Mouse (Mus musculus) cerebellum, postnatal 10 days (tissue): ENCODE measurements at regions not wholly inside any gene's neighbourhood (a gene's known extent, or its start where the extent isn't known, plus 50 kb on each side); places are given as distances from the start of the nearest gene placed in this dataset.

Experiments used
- DNase-seq, 2 experiments: peaks; one replicate each; pipeline ENCODE4 v3.0.0; 2021; ENCODE audit warnings: mixed read lengths in 2 of 2

DNA sequence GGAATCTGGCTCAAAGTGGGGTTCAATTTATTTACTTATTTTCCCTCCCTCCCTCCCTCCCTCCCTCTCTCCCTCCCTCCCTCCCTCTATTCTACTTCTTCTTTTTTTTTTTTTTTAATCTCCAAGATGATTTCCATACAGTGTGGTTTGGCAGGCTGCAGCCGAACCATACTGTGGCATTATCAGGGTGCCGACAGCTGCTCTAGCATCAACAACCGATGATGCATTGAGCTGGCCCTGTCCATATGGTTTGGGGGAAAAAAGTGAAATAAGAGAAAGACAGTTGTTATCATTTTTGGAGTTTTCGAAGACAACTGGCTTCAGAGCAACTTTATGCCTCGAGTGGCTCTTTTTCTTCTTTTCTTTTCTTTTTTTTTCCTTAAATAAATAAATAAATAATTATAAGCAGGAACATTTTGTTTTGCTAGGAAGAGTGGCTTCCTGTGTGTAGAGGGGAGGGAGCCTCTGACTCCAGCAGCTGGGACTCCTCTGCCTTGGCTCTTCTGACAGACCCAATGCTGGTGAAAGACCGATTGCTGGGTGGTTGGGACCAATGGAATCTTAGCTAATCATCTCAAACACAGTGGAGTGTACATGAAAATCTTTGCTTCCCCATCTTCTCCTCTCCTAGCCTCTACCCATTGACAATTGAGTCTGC lies 190.1 kb upstream of the Maf start:
- DNase-seq: no peak

DNA sequence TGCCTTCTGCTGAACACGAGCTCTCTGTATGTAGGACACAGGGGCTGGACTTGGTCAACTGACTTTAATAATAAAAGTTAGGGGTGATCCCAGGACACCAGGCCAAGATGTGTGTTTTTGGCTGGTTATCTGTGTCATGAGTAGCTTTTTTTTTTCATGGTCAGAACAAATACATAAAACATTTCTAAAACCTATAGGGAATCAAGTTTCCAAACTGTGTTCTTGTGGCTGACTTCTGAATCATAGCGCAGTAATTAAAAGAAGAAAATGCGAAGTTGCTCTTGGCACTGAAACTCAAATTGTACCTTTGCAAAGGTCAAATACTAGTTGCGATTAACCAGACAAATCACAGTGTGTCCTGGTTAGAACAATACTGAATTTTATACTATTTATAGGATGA lies 189.5 kb upstream of the Maf start:
- DNase-seq: no peak

DNA sequence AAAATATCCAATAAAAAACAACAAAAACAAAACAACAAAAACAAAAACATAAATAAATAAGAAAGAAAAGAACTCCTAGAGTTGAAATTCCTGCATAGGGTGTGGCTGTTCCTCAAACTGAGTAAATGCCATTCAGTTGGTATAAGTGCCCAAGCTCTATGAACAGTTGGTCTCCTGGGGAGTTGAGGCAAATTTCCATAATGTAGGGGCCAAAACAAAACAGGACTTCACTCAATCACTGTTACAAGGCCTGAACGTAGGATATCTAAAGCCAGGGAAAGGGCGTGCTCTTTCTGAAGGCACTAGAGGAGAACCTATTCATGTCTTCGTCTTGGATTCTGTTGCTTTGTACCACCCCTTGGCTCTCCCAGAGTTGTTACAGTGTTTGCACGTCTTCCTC lies 188.5 kb upstream of the Maf start:
- DNase-seq: no peak

DNA sequence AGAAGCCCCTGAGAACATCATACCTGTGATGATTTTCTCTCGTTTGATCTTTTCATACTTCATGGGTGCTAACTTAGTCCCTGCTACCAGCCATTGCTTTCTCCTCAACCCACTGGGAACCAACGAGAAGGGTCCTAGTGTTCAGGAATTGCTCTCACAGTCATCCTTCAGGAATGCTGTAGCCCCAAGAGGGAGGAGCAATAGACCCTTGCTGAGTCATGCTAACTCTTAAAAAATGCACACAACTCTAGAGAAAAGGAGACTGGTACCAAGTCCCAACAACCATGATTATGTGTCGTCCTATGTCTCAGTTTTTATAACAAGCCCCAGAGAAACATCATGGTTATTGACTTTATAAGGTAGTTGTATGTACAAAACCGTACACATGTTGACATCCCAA lies 180.7 kb upstream of the Maf start:
- DNase-seq: no peak

DNA sequence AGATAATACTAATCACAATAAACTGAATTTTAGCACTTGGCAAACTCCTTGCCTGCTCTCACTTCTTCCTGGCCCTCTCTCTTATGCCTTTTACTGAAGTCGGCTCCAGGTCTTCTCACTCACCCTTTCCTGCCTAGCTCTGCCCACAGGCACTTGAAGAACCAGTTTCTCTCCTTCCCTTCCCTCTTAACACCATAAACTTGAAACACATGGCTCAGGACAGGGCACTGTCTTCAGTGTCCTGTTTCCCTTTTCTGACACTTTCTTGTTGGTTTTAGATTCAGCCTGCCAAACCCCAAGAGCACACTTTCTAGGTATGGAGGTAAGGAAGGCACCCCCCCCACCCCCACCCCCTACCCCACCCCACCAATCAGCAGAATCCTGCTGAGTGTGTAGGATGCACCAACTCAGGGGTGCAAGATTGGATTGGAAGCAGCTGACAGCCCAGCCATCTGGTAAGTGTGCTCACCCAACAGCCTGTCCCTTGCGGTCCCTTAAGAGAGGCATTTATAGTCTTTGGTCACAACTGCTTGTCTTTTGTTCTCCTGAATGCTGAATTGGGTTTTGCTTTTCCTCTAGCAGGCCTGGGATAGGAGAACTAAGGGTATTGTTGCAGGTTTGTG lies 177.6 kb upstream of the Maf start:
- DNase-seq: peak in 1 of 2 experiments; percentile 23

DNA sequence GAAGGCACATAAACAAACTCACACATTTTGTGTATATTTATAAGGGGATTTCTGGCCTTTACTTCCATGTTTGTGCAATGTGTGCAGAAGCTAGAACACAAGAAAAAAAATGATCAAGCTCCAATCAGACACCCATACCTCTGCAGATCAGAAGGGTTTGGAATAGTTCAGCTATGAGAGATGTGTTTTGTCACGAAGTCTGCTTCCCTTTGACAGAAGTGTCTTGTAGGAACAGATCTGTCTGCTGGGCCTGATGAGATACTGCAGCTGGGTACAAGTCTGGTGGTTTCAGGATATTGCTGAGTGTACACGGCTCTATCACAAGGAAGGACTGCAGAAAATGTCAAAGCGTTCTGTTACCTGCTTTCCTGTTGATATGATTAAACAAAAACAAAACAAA lies 176.2 kb upstream of the Maf start:
- no peak for DNase-seq

DNA sequence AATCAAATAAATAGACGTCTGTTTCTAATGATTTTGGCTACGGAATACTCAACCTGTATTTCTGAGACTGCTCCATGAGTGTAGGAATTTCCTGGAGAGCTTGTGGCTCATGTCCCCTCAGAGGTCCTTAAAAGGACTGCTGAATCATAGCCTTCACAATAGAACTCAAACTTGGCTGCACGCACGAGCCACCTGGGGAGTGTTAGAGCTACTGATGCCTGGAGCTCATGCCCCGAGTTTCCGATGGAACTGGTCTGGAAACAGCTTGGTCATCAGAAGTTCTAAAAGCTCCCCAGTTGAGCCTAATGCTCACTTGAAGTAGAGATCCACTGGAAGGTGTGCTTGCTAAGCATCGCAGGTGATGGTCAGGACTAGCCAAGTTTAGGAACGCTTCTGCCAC lies 174.3 kb upstream of the Maf start:
- DNase-seq: no peak

DNA sequence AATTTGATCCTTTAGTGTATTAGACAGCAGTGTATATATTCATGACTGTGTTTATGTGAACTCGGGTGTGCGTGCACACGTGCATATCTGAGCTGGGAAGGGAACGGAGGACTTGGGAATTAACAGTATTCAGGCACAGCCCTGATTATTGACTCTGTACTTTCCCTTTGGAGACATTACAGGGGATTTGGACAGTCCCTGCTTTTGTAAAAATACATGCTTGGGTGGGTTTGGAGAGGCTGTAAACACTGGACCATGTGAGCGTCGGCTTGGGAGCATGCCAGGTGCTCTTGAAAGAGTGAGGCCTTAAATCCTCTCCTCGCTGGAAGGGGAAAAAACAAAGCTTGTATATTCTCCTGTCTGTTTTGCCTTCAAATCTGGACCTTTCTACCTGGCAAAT lies 167.2 kb upstream of the Maf start:
- DNase-seq: peak; percentile 54 to 67

DNA sequence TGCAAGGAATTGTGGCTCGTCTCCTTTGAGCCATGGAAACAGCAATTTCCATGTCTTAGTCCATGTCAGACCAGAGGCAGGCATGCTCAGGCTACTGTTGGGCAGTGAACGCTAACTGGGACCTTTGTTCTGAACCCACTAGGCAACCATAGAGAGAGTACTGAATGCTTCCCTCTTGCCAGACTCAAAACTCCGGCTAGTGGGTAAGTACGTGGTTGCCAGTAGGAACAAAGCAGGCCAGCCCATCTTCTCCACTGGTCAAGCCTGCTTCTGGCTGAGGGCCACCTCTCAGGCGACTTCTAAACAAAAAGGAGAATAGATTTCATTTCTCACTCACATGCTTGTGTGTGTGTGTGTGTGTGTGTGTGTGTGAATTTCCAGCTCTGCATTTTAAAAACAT lies 163.8 kb upstream of the Maf start:
- DNase-seq: peak; percentile 45 to 65

DNA sequence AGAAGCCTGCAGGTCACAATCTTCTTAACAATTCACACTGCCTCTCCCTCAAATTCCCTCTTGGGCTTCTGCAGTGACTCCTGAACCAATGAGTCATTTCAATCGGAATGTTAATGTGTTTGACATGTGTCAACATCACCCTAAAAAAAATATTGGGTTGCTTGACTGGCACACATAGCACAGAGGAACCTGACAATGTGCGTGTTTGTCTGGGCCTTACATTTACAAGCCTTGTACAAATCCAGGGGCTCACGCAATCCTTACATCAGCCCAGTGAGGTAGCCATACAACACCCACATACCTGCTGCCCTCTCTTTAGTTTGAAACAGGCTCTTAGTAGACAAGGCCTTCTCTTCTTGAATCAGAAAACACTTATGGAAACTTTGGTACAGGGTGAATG lies 153.8 kb upstream of the Maf start:
- DNase-seq: no peak

DNA sequence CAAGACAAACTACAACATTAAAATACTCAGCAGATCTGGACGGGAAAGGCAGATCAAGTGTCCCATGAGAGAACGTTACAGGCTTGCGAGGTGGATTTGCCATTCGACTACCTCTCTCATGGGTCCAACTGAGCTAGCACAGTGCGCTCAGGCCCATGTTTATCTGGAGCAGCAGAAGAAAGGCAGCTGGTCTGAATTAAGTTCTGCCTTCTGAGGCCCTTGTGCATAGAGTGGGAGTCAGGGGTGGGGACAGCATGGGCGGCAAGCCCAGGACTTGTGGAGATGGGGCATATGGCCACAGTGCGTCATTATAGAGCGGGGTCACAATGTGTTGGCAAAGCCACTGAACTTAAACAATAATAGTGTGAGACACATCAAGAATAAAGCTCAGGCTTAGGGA lies 151.8 kb upstream of the Maf start:
- peak; percentile 27 to 58 for DNase-seq

DNA sequence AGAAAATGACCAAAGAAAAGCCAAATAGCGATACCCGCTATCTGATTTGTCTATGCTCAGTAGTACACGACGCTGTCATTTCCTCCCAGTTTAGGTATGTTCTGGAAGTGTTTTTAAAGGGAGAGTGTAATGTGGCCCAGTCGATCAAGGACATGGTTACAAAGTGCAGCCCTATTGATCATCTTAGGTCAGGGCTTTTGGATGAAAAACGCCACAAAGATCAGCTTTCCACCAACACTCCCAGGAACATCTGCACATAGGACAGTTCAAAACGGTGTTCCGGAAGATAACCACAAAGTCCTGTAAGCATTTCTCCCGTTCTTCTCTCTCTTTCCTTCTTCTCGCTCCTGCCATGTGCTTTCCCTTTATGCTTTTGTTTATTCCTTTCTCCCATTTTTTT lies 149.2 kb upstream of the Maf start:
- no peak for DNase-seq

DNA sequence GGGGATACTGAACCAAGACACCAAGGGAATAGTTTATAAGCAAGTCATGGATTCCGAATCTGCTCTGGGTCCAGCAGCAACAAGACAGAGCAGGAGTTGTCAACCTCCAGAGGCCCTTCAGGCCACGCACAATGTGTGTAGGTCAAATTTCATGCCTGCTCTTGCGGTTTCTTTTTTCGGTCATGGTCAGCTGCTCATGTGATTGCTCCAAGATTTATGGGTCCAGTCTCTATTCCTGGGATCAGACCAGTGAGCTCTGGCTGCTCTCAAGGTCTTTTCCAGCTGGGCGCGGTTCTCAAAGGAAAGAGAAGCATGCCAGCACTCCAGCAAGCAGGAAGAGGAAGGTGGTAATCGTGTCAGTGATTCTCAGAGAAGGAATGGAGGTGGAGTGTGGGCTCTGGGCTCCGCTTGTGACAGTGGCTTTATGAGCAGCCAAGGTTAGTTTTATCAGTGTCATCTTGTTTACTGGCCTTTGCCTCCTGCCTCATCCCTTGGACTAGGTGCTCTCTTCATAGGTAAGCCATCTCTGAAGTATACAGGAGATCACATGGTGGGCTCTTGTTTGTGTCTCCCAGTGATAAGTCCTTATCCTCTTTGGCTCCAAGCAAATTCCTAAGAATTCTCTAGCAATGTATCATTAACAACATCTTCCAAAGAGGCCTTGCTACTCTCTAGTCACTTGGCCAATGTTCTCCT lies 148.5 kb upstream of the Maf start:
- DNase-seq: no peak

DNA sequence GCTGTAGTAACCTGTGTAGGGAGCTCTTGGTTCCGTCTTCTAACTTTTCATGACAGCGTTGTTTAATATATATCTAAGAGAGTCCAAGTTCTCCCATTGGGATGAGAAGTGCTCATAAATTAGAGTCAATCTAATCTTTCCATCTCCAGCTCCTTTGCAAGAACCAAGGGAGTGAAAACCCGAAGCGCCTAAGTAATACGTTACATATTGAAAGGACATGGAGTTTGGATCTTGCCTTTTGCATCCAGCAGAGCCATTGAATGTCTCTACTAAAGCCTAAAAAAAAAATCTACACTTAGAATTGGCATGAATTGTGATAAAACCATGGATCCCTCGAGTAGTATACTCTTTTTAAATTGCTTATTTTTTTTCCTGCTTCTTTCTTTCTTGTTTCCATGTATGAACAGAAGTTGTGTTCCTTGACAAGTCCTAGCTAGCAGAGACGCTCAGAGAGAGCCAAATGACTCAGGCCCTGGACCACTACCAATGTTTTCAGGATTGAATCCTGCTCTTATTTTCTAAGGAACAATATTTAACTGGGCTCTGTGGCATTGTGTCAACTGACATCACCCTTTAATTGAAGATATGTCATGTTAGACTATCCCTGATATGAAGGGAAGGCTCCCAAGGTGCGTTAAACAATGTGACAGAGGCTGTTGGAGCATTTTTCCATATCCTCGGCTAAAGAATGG lies 146.8 kb upstream of the Maf start:
- DNase-seq: no peak

DNA sequence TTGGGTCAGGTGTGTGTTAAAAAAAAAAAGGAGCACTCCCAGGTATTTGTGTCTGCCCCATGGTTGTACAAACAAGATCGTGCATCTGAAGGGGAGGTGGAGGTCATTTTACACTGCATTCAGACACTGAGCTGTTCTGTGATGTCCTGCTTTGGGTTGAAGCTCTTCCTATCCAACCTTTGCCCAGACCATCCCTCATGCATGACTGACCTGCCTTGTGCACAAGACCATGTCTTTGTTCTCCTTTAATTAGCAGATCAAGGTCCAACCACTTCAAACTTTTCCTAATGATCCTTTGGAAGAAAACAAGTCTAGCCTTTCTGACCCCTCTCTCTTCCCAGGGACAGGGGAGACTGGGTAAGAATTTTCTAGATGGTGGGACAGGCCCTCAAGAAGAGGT lies 143.0 kb upstream of the Maf start:
- DNase-seq: no peak

DNA sequence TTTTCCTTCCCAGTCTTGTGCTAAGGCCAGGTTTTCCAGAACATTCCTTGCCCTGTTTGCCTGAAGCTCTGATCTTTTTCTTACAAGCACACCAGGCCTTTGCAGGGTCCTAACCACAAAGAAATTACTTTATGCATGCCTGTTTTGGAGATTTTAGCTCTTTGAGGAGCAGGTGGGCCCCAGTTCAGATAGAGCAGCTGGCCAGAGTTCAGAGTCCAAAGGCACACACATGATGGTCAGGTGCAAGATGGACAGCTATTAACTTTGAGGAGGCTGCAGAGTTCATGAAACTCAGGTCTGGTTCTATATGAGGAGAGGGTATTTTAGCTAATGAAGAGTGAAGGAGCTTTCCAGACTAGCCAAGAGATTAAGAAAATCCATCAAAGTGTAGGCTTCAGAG lies 125.8 kb upstream of the Maf start:
- DNase-seq: no peak

DNA sequence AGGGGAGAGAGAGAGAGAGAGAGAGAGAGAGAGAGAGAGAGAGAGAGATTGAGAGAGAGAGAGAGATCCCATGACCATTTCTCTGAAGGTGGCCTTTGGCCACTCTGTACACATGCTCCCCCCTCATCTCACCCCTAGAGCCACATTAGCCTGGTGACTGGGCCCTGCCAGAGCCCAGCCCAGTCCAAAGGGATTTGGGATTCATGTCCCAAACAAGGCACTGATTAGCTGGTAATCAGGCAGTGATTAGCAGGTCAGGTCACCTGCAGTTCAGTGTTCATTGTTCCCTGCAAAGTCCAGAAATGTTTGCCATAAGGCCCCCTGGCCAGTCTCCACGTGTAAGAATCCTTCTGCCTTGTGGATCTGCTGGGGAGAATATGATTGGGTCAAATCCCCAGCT lies 124.1 kb upstream of the Maf start:
- DNase-seq: no peak

DNA sequence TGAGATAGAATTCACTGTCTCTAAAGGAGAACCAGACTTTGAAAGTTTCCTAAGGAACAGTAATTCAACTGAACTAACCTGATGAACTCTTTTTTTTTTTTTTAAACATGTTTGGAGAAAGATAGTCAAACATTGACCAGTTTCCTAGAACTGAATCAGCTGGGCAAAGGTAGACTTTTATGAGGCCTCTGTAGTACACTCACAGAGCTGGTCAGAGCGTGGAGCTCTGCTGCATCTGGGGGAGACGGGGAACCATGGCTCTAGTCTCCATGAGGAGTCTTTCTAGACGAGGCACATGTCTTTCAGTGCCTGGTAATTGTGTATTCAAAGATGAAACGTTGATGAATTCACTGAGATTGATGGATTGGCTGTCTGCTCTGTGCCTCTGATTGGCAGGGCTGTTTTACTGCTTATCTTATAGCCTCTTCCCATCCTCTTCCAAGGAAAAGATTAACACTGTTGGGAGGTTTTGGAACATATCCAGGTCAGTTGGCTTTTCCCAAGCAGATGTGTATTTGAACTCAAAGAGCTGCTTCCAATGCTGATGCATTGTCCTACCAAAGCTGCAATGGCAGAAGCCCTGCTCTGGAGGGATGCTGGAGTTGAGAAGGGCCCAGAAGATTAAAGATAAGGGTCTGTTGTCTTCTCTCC lies 122.5 kb upstream of the Maf start:
- DNase-seq: no peak

DNA sequence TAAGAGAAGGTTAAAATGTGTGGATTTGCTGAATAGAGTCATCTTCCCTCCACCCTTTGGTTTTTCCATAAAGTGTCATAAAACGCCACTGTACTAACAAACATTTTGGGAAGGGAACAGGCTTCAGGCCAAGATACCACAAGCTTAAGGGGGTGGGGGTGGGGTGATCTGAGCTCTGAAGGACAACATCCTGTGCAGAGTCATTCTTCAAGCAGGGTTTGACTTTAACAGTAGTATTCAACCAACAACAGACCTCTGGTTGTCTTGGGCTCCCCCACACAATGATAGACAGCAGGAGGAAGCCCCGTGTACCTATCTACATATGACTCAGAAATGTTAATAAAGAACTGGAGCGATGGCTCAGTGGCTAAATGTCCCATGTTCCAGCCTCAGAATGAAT lies 118.9 kb upstream of the Maf start:
- DNase-seq: no peak

DNA sequence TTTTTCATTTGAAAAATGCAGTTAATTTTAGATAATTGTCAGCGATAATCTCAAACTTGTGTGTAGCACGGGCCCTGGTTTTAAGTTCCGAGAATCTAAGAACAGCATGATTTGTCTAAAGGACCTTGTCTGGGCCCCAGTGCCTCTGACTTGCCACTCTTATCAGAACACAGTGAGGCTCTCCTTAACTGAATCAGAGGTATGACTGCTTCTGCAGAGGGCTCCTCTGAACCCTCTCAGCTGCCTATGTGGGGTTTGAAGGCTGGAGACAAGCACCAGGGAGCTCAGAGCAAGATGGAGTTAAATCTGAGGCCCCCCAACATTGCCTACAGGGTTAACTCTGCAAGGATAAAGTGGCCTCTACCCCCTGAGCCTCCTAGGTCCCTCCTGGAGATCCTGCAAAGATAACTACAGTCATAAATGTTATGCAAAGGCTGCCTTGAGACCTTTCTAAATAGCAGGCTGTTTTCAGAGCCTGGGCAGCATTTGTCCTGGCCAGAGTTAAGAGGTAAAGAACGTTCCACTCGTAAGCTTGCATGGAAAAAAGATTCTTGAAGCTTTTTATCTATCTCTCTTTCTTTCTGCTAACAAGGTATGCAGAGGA lies 118.4 kb upstream of the Maf start:
- no peak for DNase-seq

DNA sequence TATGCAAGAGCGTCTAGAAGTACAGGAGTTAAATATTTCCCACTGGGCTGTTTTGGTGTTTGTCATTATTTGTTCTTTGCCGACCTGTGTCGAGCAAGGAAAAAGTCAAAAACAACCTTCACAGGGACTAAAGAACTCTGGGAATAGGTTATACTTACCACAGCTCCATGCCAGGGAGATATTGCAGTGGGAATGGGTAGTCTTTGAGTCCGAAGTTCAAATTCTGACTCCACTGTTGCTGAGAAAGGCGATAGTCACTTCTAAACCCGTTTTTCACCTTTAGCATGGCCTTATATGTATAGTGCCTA lies 116.8 kb upstream of the Maf start:
- DNase-seq: no peak

DNA sequence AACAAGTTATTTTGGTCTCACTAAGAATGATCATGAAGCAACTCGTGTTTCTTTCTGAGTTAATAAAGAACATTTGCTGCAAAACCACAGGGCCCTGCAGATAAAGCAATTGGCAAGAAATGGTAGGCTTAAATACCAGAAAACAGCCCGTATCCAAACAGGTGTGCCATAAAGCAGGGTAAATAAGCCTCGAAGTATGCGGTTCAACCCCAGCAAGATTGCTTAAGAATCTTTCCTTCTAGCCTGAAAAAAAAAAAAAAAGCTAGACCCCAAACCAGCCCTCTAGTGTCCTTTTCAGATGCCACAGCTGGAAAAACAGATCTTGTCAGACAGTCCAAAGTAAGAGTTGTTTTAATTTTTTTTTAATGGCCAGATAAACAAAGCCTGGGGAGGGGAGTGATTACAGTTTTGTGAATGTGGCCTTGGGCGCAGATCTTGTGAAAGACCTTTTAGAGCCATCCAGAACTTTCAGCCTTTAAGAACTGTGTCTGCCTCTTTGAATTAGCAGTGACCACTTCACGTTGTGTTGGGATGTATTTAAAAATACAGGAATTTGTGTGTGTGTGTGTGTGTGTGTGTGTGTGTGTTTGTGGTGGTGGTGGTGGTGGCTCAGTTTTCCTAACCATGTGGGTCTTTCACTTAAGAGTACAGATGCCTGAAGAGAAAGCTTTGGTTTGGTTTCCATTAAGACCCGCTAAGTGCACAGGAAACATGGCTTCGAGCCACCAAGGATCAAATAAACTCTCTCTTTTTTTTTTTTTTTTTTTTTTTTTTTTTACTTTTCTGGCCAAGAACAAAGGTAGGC lies 116.3 kb upstream of the Maf start:
- DNase-seq: no peak
